14 mouse cellular contexts compared by ENCODE assay signal in genomic region chr14:51922571-51922865, GRCm38 (mm10). TPM values are rescaled to one million over a fixed set of nuclear protein-coding genes. Genes with fewer than 3 reads are reported as not detected.
DNase-seq lines count a peak whose midpoint lies in the region; ATAC-seq and TF ChIP-seq lines count a peak whose summit lies in the region.
"Had no signal": no experiment of that assay in that cellular context is flagged by ENCODE, and none has a peak within 500 bp of the region (broad histone marks: within the 10 kb centered on the region; RNA-seq: fewer than 3 reads in every experiment).

Gene Rnase13 (minus strand): TSS chr14:51922773.

- H3K27me3 ChIP-seq in heart, embryonic 11.5 days (ENCODE audit: control insufficient read depth, insufficient read depth, low read length), result 0 out of 2 replicates have a peak, but pooled peaks cover 2% of the 10 kb centered on the region
- no peaks in the 10 kb centered on the region for H3K27me3 ChIP-seq in kidney, embryonic 15.5 days
- H3K27me3 ChIP-seq in kidney, embryonic 16.5 days (ENCODE audit: insufficient read depth, low read length), result no peaks in the 10 kb centered on the region
- no peaks in the 10 kb centered on the region for H3K27me3 ChIP-seq in midbrain, embryonic 16.5 days (ENCODE audit: control insufficient read depth, insufficient read depth, low read depth, low read length)
- no peaks in the 10 kb centered on the region for H3K27me3 ChIP-seq in midbrain, embryonic 14.5 days (ENCODE audit: control insufficient read depth, insufficient read depth, low read length)
- H3K27me3 ChIP-seq in stomach, postnatal 0 days (ENCODE audit: control insufficient read depth, insufficient read depth, low read length), result no peaks in the 10 kb centered on the region

- no peak within 1 kb of the TSS for H3K4me2 ChIP-seq in heart, embryonic 11.5 days
- no peak within 1 kb of the TSS for H3K4me2 ChIP-seq in kidney, embryonic 15.5 days
- no peak within 1 kb of the TSS for H3K4me2 ChIP-seq in kidney, embryonic 16.5 days (replicated peaks; ENCODE audit: low read depth, low read length)
- H3K4me2 ChIP-seq in midbrain, embryonic 16.5 days (ENCODE audit: low read length), result no peak within 1 kb of the TSS
- H3K4me2 ChIP-seq in midbrain, embryonic 14.5 days (ENCODE audit: low read length), result no peak within 1 kb of the TSS
- H3K4me2 ChIP-seq in stomach, postnatal 0 days (replicated peaks; ENCODE audit: low read depth), result no peak within 1 kb of the TSS

- H3K27ac ChIP-seq in heart, embryonic 11.5 days (ENCODE audit: low read depth, low read length), result no peak within 1 kb of the TSS
- 0 out of 2 replicates have a peak within 1 kb of the TSS, but pooled peaks have one; percentile 3 for H3K27ac ChIP-seq in kidney, embryonic 15.5 days
- no peak within 1 kb of the TSS for H3K27ac ChIP-seq in kidney, embryonic 16.5 days (ENCODE audit: low read length)
- H3K27ac ChIP-seq in midbrain, embryonic 16.5 days (ENCODE audit: low read length), result 0 out of 2 replicates have a peak within 1 kb of the TSS, but pooled peaks have one; percentile 54
- no peak within 1 kb of the TSS for H3K27ac ChIP-seq in midbrain, embryonic 14.5 days (replicated peaks; ENCODE audit: low read depth, low read length)
- peak within 1 kb of the TSS; percentile 81 for H3K27ac ChIP-seq in stomach, postnatal 0 days (replicated peaks)

- H3K4me1 ChIP-seq in heart, embryonic 11.5 days (ENCODE audit: control insufficient read depth, insufficient read depth, low read length), result peaks cover 5% of the 10 kb centered on the region; the same call in 1 of the 2 replicates
- peaks cover 7% of the 10 kb centered on the region; the same call in 1 of the 2 replicates for H3K4me1 ChIP-seq in kidney, embryonic 15.5 days
- H3K4me1 ChIP-seq in kidney, embryonic 16.5 days (ENCODE audit: insufficient read depth, low read length), result 0 out of 2 replicates have a peak, but pooled peaks cover 5% of the 10 kb centered on the region
- no peaks in the 10 kb centered on the region for H3K4me1 ChIP-seq in midbrain, embryonic 16.5 days (ENCODE audit: control insufficient read depth, insufficient read depth, low read length)
- H3K4me1 ChIP-seq in midbrain, embryonic 14.5 days (ENCODE audit: control insufficient read depth, insufficient read depth, low read length), result no peaks in the 10 kb centered on the region
- peaks cover 14% of the 10 kb centered on the region for H3K4me1 ChIP-seq in stomach, postnatal 0 days (replicated peaks; ENCODE audit: control insufficient read depth, insufficient read depth)

- WGBS in heart, embryonic 11.5 days (ENCODE audit: insufficient replicate concordance), result 81% methylated on average over 7 of the region's 7 CpGs
- WGBS in kidney, embryonic 15.5 days, result 93% methylated on average over 7 of the region's 7 CpGs
- 90% methylated on average over 7 of the region's 7 CpGs for WGBS in kidney, embryonic 16.5 days
- WGBS in midbrain, embryonic 16.5 days, result 93% methylated on average over 7 of the region's 7 CpGs
- WGBS in midbrain, embryonic 14.5 days, result 90% methylated on average over 7 of the region's 7 CpGs
- 80% methylated on average over 7 of the region's 7 CpGs for WGBS in stomach, postnatal 0 days

- H3K4me3 ChIP-seq in heart, embryonic 11.5 days (ENCODE audit: low read depth, low read length), result no peak within 1 kb of the TSS
- H3K4me3 ChIP-seq in kidney, embryonic 15.5 days (replicated peaks), result no peak within 1 kb of the TSS
- H3K4me3 ChIP-seq in kidney, embryonic 16.5 days (ENCODE audit: low read length), result no peak within 1 kb of the TSS
- no peak within 1 kb of the TSS for H3K4me3 ChIP-seq in midbrain, embryonic 16.5 days (ENCODE audit: low read depth, low read length)
- no peak within 1 kb of the TSS for H3K4me3 ChIP-seq in midbrain, embryonic 14.5 days (replicated peaks; ENCODE audit: low read depth, low read length)
- no peak within 1 kb of the TSS for H3K4me3 ChIP-seq in stomach, postnatal 0 days (ENCODE audit: low read depth, low read length)
- H3K4me3 ChIP-seq: myocyte had no signal

- ATAC-seq in heart, embryonic 11.5 days (replicated peaks; ENCODE audit: insufficient number of reproducible peaks, low FRiP score, low TSS enrichment), result no peak
- ATAC-seq in kidney, embryonic 15.5 days (replicated peaks; ENCODE audit: low FRiP score), result no peak
- no peak for ATAC-seq in kidney, embryonic 16.5 days (ENCODE audit: low FRiP score, low TSS enrichment)
- ATAC-seq in midbrain, embryonic 16.5 days, result no peak
- ATAC-seq in midbrain, embryonic 14.5 days (ENCODE audit: low FRiP score, low TSS enrichment), result no peak
- no peak for ATAC-seq in stomach, postnatal 0 days (ENCODE audit: low FRiP score, low TSS enrichment)

- no peaks in the 10 kb centered on the region for H3K9me3 ChIP-seq in heart, embryonic 11.5 days (replicated peaks; ENCODE audit: control insufficient read depth, low read length)
- H3K9me3 ChIP-seq in kidney, embryonic 15.5 days (replicated peaks), result no peaks in the 10 kb centered on the region
- no peaks in the 10 kb centered on the region for H3K9me3 ChIP-seq in kidney, embryonic 16.5 days (ENCODE audit: low read length)
- H3K9me3 ChIP-seq in midbrain, embryonic 16.5 days (replicated peaks; ENCODE audit: control insufficient read depth, low read length, poor library complexity, severe bottlenecking), result no peaks in the 10 kb centered on the region
- no peaks in the 10 kb centered on the region for H3K9me3 ChIP-seq in midbrain, embryonic 14.5 days (ENCODE audit: control insufficient read depth, low read length)
- H3K9me3 ChIP-seq in stomach, postnatal 0 days (ENCODE audit: control insufficient read depth, low read length), result no peaks in the 10 kb centered on the region

- peak; percentile 89 for DNase-seq in heart, adult 11 months
- DNase-seq in midbrain, embryonic 14.5 days, result no peak
- DNase-seq in stomach, postnatal 0 days (ENCODE audit: low spot score), result no peak
- DNase-seq in thymus, postnatal 14 days, result no peak
- DNase-seq: kidney, adult 2 months had no signal

- TF ChIP-seq CTCF in stomach, postnatal 0 days (IDR thresholded peaks at IDR 0.05; ENCODE audit: low read depth), result no peak

- no peak for TF ChIP-seq EP300 in stomach, postnatal 0 days (optimal IDR thresholded peaks at IDR 0.05)

- no peaks in the 10 kb centered on the region for H3K36me3 ChIP-seq in heart, embryonic 11.5 days (ENCODE audit: control insufficient read depth, insufficient read depth, low read length)
- no peaks in the 10 kb centered on the region for H3K36me3 ChIP-seq in kidney, embryonic 15.5 days
- no peaks in the 10 kb centered on the region for H3K36me3 ChIP-seq in kidney, embryonic 16.5 days (ENCODE audit: insufficient read depth, low read length)
- no peaks in the 10 kb centered on the region for H3K36me3 ChIP-seq in midbrain, embryonic 16.5 days (ENCODE audit: control insufficient read depth, insufficient read depth, low read length)
- H3K36me3 ChIP-seq in midbrain, embryonic 14.5 days (ENCODE audit: control insufficient read depth, insufficient read depth, low read length), result no peaks in the 10 kb centered on the region
- no peaks in the 10 kb centered on the region for H3K36me3 ChIP-seq in stomach, postnatal 0 days (ENCODE audit: control insufficient read depth, insufficient read depth, low read length)

- no peak within 1 kb of the TSS for H3K9ac ChIP-seq in heart, embryonic 11.5 days (ENCODE audit: low read depth, low read length)
- H3K9ac ChIP-seq in kidney, embryonic 15.5 days, result no peak within 1 kb of the TSS
- H3K9ac ChIP-seq in kidney, embryonic 16.5 days (replicated peaks; ENCODE audit: low read length), result no peak within 1 kb of the TSS
- H3K9ac ChIP-seq in midbrain, embryonic 16.5 days (ENCODE audit: low read depth, low read length), result no peak within 1 kb of the TSS
- no peak within 1 kb of the TSS for H3K9ac ChIP-seq in midbrain, embryonic 14.5 days (replicated peaks; ENCODE audit: low read length)
- H3K9ac ChIP-seq in stomach, postnatal 0 days (ENCODE audit: low read length), result no peak within 1 kb of the TSS

RNA-seq across cellular contexts. Expression of gene Rnase13, which starts in this region (rescaled TPM):
- polyA plus RNA-seq in heart, embryonic 11.5 days (2014; fragmentation: Nextera tagmentation; extraction: Ambion mirVana), result not detected in 2 replicates
- not detected in 2 replicates for polyA plus RNA-seq in kidney, embryonic 15.5 days (2015; fragmentation: Nextera tagmentation; extraction: Ambion mirVana)
- polyA plus RNA-seq in kidney, embryonic 16.5 days (2015; fragmentation: Nextera tagmentation; extraction: Ambion mirVana), result not detected in 2 replicates
- polyA plus RNA-seq in midbrain, embryonic 16.5 days (2015; fragmentation: Nextera tagmentation; extraction: Ambion mirVana), result not detected in 2 replicates
- polyA plus RNA-seq in midbrain, embryonic 14.5 days (2014; fragmentation: Nextera tagmentation; extraction: Ambion mirVana), result not detected in 2 replicates
- 0.07 TPM in 1 of 2 replicates, not detected in the other for polyA plus RNA-seq in stomach, postnatal 0 days (2015; fragmentation: Nextera tagmentation; extraction: Ambion mirVana)
- polyA plus RNA-seq: C2C12; cerebellum, adult 2 months; kidney, adult 2 months; limb, embryonic 11.5 days; myocyte; thymus, postnatal 0 days had no signal

Comparison
In these comparisons a context has a peak if more than half of its experiments do, and no peak if none do; other contexts are left out.
1. H3K27ac ChIP-seq: peak in kidney, embryonic 15.5 days (single experiment), midbrain, embryonic 16.5 days (single experiment) and stomach, postnatal 0 days (single experiment); none in heart, embryonic 11.5 days (single experiment), kidney, embryonic 16.5 days (single experiment) and midbrain, embryonic 14.5 days (single experiment).